Mouse (Mus musculus): Measurements from ENCODE around the gene Shc4. TPM values are rescaled to one million over a fixed set of nuclear protein-coding genes. Genes with fewer than 3 reads are reported as not detected.

The Shc4 gene
- polyA plus RNA-seq (2012; ENCODE audit: low replicate concordance), result 0.50 and 1.4 TPM in 2 replicates

DNA sequence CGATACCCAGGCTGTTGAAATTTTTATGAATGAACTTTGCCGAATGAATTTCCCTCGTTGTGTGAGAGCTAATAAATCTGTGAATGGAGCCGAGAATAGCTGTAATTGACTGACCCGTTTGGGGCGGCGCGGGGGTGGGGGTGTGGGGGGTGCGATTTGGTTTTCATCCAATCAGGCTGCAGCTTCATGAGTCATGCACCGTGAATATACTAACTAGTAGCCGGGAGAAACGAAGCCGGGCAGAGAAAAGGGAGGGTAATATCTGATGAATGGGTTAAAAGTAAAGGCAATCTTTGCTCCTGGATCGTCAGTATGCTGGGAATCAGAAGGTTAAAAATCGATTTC is at the start of gene Shc4:
Shc4 (minus strand) TSS at position 63 of the 345 bp plus-strand sequence.

DNA sequence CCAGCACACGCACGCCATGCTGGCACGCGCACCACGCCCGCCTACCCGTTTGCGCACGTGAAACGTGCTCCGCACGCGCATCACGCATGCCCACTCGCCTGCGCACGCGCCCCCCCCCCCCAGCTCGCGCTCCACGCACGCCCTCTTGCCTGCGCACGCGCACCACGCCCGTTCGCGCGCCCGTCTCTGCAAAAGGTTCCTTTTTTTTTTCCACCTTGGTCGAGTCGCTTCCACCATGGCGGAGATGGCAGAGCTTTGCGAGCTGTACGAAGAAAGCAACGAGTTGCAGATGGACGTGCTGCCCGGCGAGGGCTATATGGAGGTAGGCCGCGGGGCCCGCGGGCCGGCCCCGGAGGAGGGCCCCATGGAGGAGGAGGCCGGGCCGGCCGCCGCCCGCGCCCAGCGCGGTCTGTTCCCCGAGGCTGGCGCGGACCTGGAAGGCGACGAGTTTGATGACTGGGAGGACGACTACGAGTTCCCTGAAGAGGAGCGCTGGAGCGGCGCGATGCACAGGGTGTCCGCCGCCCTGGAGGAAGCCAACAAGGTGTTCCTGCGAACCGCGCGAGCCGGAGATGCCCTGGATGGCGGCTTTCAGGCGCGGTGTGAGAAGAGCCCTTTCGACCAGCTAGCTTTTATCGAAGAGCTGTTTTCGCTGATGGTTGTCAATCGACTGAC is 50.9 kb downstream of the Shc4 start, which contains the start of gene Eid1:
Eid1 (plus strand) TSS at position 139 of the 675 bp plus-strand sequence.

DNA sequence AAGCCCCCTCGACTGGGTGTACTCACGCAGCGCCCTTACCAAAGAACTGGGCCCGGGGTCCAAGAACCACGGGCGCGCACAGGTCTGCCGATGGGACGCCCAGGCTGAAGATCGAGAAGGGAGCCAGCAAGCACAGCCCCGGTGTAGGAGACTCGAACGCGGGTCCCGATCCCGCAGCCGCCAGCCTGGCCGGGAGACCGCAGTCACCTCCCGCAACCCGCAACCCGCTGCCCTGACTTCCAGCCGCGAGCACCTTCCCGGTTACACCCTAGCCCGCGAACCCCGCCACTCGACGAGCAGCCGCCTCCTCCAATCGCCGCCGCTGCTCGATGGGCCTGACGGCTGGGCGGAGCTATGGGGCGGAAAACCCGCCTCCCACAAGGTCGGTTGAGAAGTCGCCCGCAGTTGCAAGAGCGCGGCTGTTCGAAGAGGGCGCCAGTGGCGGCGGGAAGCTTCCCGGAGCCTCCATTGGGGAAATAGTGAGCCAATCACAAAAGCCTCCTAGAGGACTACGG is 99.1 kb downstream of the Shc4 start, which contains the start of gene Cep152:
Cep152 (minus strand) TSS at position 277 of the 515 bp plus-strand sequence.

Other genes starting within 250 kb of the Shc4 start
- not detected in 2 replicates for gene Gm9913, start 219.1 kb downstream of the Shc4 start, polyA plus RNA-seq (2012; ENCODE audit: low replicate concordance)
- 0.11 and 0.19 TPM in 2 replicates for gene Fbn1, start 216.2 kb downstream of the Shc4 start, polyA plus RNA-seq (2012; ENCODE audit: low replicate concordance)
- 1.3 and 2.2 TPM in 2 replicates for gene Cep152, start 99.0 kb downstream of the Shc4 start, polyA plus RNA-seq (2012; ENCODE audit: low replicate concordance)
- 30.7 and 38.0 TPM in 2 replicates for gene Eid1, start 51.1 kb downstream of the Shc4 start, polyA plus RNA-seq (2012; ENCODE audit: low replicate concordance)
- 4.6 and 5.8 TPM in 2 replicates for gene Secisbp2l, start 58.7 kb upstream of the Shc4 start, polyA plus RNA-seq (2012; ENCODE audit: low replicate concordance)
- 0.08 and 1.3 TPM in 2 replicates for gene Galk2, start 135.0 kb upstream of the Shc4 start, polyA plus RNA-seq (2012; ENCODE audit: low replicate concordance)
- gene Cops2, start 135.0 kb upstream of the Shc4 start, polyA plus RNA-seq (2012; ENCODE audit: low replicate concordance), result 0.32 and 4.9 TPM in 2 replicates